Mouse (Mus musculus) G1E (cell line): ENCODE measurements around the gene Cd24a.

ENCODE experiments used
- CTCF ChIP-seq: IDR thresholded peaks from 2 replicates; pipeline ENCODE4 v1.5.1; 2012; ENCODE audit warnings: low read depth, low read length, inconsistent platforms, mixed read lengths
- GATA1 ChIP-seq: IDR thresholded peaks from 2 replicates; pipeline ENCODE4 v1.6.1; 2012; ENCODE audit warnings: borderline replicate concordance, low read length, inconsistent platforms, mixed read lengths
- POLR2AphosphoS5 ChIP-seq: IDR thresholded peaks from 2 replicates; pipeline ENCODE4 v1.6.1; 2012; ENCODE audit warnings: low read depth, low read length, inconsistent platforms; ENCODE audit not compliant: insufficient replicate concordance
- TAL1 ChIP-seq: conservative IDR thresholded peaks from 2 replicates; pipeline ENCODE4 v1.6.1; 2012; ENCODE audit warnings: low read depth, low read length, inconsistent platforms, mixed read lengths

GRCm38 (mm10) chr10:43541153-43541544 is 36.9 kb upstream of the Cd24a start:
- TF ChIP-seq CTCF: no peak
- TF ChIP-seq GATA1: no peak
- TF ChIP-seq POLR2AphosphoS5: no peak
- no peak for TF ChIP-seq TAL1
